Mouse (Mus musculus) megakaryocyte-erythroid progenitor cell, adult 5-6 weeks (primary cell): ENCODE data around the gene Depdc1b. TPM values are rescaled to one million over a fixed set of nuclear protein-coding genes. Genes with fewer than 3 reads are reported as not detected.

Experiments
- ATAC-seq: replicated peaks from 2 replicates; pipeline ENCODE4 v1.8.0; 2016; ENCODE audit warnings: mild to moderate bottlenecking, inconsistent platforms; ENCODE audit not compliant: severe bottlenecking, poor library complexity, low FRiP score, low TSS enrichment
- total RNA-seq, 2 experiments: library from RNA; stranded (forward) in 1 of 2; stranded (reverse) in 1 of 2; fragments of 200-1000, 215-1000 nt in 1 of 2; fragments of >200 nt in 1 of 2; fragmentation: Nextera tagmentation in 1 of 2; gene quantifications; 2 replicates each; pipeline ENCODE4 v1.2.3; 2014 to 2017

Depdc1b gene
- total RNA-seq, 2 experiments from 2014 or later: 3.9 to 11.2 TPM

- ATAC-seq: no peak
Observed at GRCm38 (mm10) chr13:108426322-108426721, 110.2 kb downstream of the Depdc1b start.

GRCm38 (mm10) chr13:108428809-108429208, 112.7 kb downstream of the Depdc1b start:
- ATAC-seq: no peak

DNA sequence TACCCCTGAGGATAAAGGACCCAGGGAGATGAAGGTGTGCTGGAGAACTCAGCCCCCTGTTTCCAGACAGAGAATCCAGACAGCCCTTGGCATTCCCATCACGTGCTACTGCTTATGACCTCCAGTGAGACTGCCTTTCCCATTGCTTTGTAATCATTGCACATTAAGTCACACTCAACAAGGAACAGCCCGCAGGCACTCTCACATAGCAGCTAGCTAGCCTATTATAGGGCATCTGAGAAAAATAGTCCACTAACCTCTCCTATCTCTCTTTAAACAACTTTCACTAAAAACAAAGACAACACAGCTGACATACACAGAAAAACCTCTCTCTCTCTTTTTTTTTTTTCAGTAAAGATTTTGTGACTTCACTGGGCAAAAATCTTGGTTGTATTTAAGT, 113.5 kb downstream of the Depdc1b start:
- no peak for ATAC-seq

DNA sequence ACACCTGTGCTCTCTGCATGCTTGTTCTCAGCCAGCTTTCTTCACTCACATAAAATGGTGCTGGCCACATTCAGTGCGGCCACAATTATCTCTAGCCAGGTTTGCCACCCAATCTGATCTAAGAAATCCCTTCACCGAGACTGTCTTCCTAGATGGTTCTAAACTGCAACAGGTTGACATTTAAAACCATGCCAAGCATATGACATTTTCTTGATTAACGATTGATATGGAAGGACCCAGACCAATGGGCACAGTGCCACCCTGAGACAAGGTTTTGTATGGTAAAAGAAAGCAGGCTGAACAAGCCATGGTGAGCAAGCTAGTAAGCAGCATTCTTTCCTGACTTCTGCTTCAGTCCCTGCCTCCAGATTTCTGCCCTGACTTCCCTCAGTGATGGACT, 115.6 kb downstream of the Depdc1b start:
- ATAC-seq: no peak

DNA sequence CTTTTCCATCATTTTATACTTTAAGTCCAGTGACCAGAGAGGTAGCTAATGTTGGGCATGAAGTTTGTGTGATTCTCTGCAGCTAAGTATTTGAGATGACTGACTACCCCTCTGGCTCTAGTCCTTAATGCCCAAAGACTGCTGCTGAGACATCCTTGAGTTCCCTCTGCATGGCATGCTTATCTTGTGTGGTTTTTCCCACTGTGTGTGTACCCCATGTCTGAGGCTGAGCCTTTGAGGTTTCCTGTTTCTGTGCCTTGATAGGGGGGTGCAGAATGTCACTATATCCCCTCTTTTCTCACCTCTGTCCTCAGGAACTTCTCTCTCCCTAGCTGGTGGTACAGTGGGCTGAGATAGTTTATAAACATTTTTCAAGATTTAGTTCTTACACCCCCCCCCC, 119.6 kb downstream of the Depdc1b start:
- ATAC-seq: no peak

- ATAC-seq: no peak
Observed at GRCm38 (mm10) chr13:108437424-108437823, 121.3 kb downstream of the Depdc1b start.

- ATAC-seq: no peak
Observed at GRCm38 (mm10) chr13:108439012-108439411, 122.9 kb downstream of the Depdc1b start.

- no peak for ATAC-seq
Observed at GRCm38 (mm10) chr13:108448348-108448931, 132.3 kb downstream of the Depdc1b start.

DNA sequence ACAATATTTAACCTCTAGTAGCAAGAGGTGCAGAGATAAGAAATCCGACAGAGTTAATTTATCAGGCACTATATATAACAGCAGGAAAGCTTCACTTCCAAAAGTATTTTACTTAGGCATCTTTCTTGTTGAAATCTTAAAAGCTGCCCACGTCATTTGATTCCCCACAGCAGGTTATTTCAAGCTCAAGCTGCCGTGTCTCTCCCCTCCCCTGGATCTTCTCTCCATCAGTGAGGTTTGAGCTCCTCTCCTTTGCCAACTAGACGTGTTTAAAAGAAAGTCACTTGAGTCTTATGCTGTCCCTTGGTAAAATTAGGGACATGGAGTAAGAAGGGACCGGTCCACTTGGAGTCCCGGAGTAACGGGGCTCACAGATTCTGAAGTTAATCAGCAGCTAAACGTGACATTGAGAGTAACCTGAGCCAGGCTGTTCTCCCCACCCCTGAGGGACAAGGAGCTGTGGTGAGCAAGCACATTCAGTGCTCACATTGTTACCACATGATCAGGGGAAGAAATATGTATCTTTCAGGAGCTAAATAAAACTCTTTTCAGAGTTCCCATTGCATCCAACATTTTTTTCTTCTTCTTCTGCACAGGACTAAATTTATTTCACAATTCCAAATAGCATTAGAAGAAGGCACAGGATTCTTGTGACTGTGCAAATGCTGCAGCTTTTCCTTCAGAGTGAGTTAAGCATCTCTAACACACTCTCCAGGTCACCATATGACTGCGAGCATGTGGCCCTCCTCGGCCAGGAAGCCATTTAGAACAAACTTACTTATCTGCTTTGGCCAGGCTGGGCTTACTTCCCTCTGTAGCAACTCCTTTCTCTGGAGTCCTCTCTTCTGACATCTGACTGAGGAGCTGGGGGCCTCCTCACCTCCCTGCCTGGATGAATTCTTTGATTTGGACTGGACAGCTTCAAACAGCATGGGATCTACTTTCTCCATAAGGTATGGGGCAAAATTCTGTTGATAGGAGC, 133.3 kb downstream of the Depdc1b start, which contains the start of gene Pde4d:
Gene Pde4d, plus strand, starts transcription at position 833 of the 982 bp plus-strand sequence.
- peak; percentile 62 for ATAC-seq

- ATAC-seq: no peak
Observed at GRCm38 (mm10) chr13:108451122-108451521, 135.0 kb downstream of the Depdc1b start.

- peak; percentile 88 for ATAC-seq
Observed at GRCm38 (mm10) chr13:108453064-108453919, 137.2 kb downstream of the Depdc1b start.

Other genes with a start within 250 kb of the Depdc1b start
- 59.8 and 92.5 TPM in 2 replicates for gene Ndufaf2, start 157.7 kb upstream of the Depdc1b start, total RNA-seq (2014; fragmentation: Nextera tagmentation)
- 107 and 111 TPM in 2 replicates for gene Ndufaf2, start 157.7 kb upstream of the Depdc1b start, total RNA-seq (2017)
- gene Ercc8, start 157.6 kb upstream of the Depdc1b start, total RNA-seq (2014; fragmentation: Nextera tagmentation): 17.0 and 22.5 TPM in 2 replicates
- 13.1 and 25.6 TPM in 2 replicates for gene Ercc8, start 157.6 kb upstream of the Depdc1b start, total RNA-seq (2017)
- 0.46 and 0.54 TPM in 2 replicates for gene Elovl7, start 101.9 kb upstream of the Depdc1b start, total RNA-seq (2014; fragmentation: Nextera tagmentation)
- 0.08 and 1.6 TPM in 2 replicates for gene Elovl7, start 101.9 kb upstream of the Depdc1b start, total RNA-seq (2017)
- 73.0 and 108 TPM in 2 replicates for gene Pde4d, start 133.6 kb downstream of the Depdc1b start, total RNA-seq (2014; fragmentation: Nextera tagmentation)
- gene Pde4d, start 133.6 kb downstream of the Depdc1b start, total RNA-seq (2017): 48.7 and 52.9 TPM in 2 replicates